Comparison of ENCODE assay signal across 14 mouse cellular contexts in genomic region chr15:11574359-11574758, GRCm38 (mm10).
DNase-seq lines count a peak whose midpoint lies in the region; ATAC-seq and TF ChIP-seq lines count a peak whose summit lies in the region.
"Had no signal": no experiment of that assay in that cellular context is flagged by ENCODE, and none has a peak within 500 bp of the region (broad histone marks: within the 10 kb centered on the region; RNA-seq: fewer than 3 reads in every experiment).

No protein-coding gene starts in this region.

- H3K4me1 ChIP-seq in heart, postnatal 0 days (ENCODE audit: control insufficient read depth, insufficient read depth): peaks cover 16% of the 10 kb centered on the region
- H3K4me1 ChIP-seq in heart, embryonic 10.5 days: no peaks in the 10 kb centered on the region
- H3K4me1 ChIP-seq: forebrain, embryonic 12.5 days; limb, embryonic 15.5 days had no signal

- intact Hi-C loops in left cerebral cortex, postnatal 14 days (cut with DNase I): no loop called here

- H3K27me3 ChIP-seq in heart, postnatal 0 days (ENCODE audit: control insufficient read depth, insufficient read depth, low read length): no peaks in the 10 kb centered on the region
- H3K27me3 ChIP-seq in heart, embryonic 10.5 days (ENCODE audit: insufficient read depth, poor library complexity, severe bottlenecking): no peaks in the 10 kb centered on the region
- H3K27me3 ChIP-seq: forebrain, embryonic 12.5 days; limb, embryonic 15.5 days had no signal

- TF ChIP-seq CTCF in heart, postnatal 0 days (IDR thresholded peaks at IDR 0.05; ENCODE audit: low read depth): no peak

- H3K9ac ChIP-seq in heart, postnatal 0 days (replicated peaks; ENCODE audit: low read depth, low read length): no peak overlapping the region
- H3K9ac ChIP-seq: forebrain, embryonic 12.5 days; limb, embryonic 15.5 days had no signal

- no peaks in the 10 kb centered on the region for H3K36me3 ChIP-seq in heart, postnatal 0 days (replicated peaks; ENCODE audit: control insufficient read depth, insufficient read depth, low read length)
- no peaks in the 10 kb centered on the region for H3K36me3 ChIP-seq in heart, embryonic 10.5 days
- H3K36me3 ChIP-seq: forebrain, embryonic 12.5 days; limb, embryonic 15.5 days had no signal

- WGBS in heart, postnatal 0 days: 40% methylated on average over 2 of the region's 2 CpGs
- WGBS in heart, embryonic 10.5 days: 76% methylated on average over 2 of the region's 2 CpGs

- TF ChIP-seq EP300 in heart, postnatal 0 days (IDR thresholded peaks at IDR 0.05; ENCODE audit: low read depth): no peak

- no peak overlapping the region for H3K4me2 ChIP-seq in heart, postnatal 0 days (ENCODE audit: low read depth, low read length)
- H3K4me2 ChIP-seq: forebrain, embryonic 12.5 days; limb, embryonic 15.5 days had no signal

- H3K4me3 ChIP-seq in heart, postnatal 0 days (ENCODE audit: low read depth, low read length): no peak overlapping the region
- no peak overlapping the region for H3K4me3 ChIP-seq in heart, embryonic 10.5 days
- H3K4me3 ChIP-seq: forebrain, embryonic 12.5 days; left cerebral cortex, adult 2 months; limb, embryonic 15.5 days had no signal

- ATAC-seq in heart, postnatal 0 days (ENCODE audit: insufficient read depth, low read depth): peak; percentile 78

- no peaks in the 10 kb centered on the region for H3K9me3 ChIP-seq in heart, postnatal 0 days (replicated peaks; ENCODE audit: control insufficient read depth, low read length)
- no peaks in the 10 kb centered on the region for H3K9me3 ChIP-seq in heart, embryonic 10.5 days
- H3K9me3 ChIP-seq: forebrain, embryonic 12.5 days; limb, embryonic 15.5 days had no signal

- peak; percentile 59 for DNase-seq in heart, postnatal 0 days (ENCODE audit: low spot score)
- no peak for DNase-seq in heart, embryonic 10.5 days (ENCODE audit: low spot score)
- DNase-seq in lung, postnatal 36 days: peak; percentile 12
- no peak for DNase-seq in lung, postnatal 25 days (ENCODE audit: low spot score)
- peak; percentile 82 for DNase-seq in adrenal gland, postnatal 14 days
- peak; percentile 58 for DNase-seq in skeletal muscle tissue, adult 2 months (ENCODE audit: low read depth, low spot score)
- DNase-seq in left cerebral cortex, postnatal 14 days (ENCODE audit: low spot score in 2 of 2): no peak
- DNase-seq: cerebellum, adult 9-10 months; midbrain, embryonic 14.5 days; retina, postnatal 1 day had no signal

- peak overlapping the region; percentile 57; the same call in 1 of the 2 replicates for H3K27ac ChIP-seq in heart, postnatal 0 days (ENCODE audit: low read depth)
- no peak overlapping the region for H3K27ac ChIP-seq in heart, embryonic 10.5 days
- H3K27ac ChIP-seq: forebrain, embryonic 12.5 days; left cerebral cortex, adult 2 months; limb, embryonic 15.5 days; macrophage had no signal

Comparison
In these comparisons a context has a peak if more than half of its experiments do, and no peak if none do; other contexts are left out.
1. DNase-seq: peak in heart, postnatal 0 days (single experiment), lung, postnatal 36 days (single experiment), adrenal gland, postnatal 14 days (single experiment) and skeletal muscle tissue, adult 2 months (single experiment); none in heart, embryonic 10.5 days (single experiment), lung, postnatal 25 days (single experiment) and left cerebral cortex, postnatal 14 days (0 of 2).